Mouse (Mus musculus) spleen, adult 2 months (tissue): Measurements from ENCODE around the gene a.

Experiments used
- CTCF ChIP-seq: fragments of 200-500 bp; IDR thresholded peaks from 2 replicates; pipeline ENCODE4 v1.5.1; 2011; ENCODE audit warnings: mild to moderate bottlenecking, inconsistent platforms; ENCODE audit not compliant: insufficient read depth, insufficient read length, insufficient replicate concordance; ENCODE audit errors: extremely low read depth
- POLR2A ChIP-seq: fragments of 200-500 bp; IDR thresholded peaks from 2 replicates; pipeline ENCODE4 v1.6.1; 2011; ENCODE audit warnings: low read depth, low read length, inconsistent platforms

DNA sequence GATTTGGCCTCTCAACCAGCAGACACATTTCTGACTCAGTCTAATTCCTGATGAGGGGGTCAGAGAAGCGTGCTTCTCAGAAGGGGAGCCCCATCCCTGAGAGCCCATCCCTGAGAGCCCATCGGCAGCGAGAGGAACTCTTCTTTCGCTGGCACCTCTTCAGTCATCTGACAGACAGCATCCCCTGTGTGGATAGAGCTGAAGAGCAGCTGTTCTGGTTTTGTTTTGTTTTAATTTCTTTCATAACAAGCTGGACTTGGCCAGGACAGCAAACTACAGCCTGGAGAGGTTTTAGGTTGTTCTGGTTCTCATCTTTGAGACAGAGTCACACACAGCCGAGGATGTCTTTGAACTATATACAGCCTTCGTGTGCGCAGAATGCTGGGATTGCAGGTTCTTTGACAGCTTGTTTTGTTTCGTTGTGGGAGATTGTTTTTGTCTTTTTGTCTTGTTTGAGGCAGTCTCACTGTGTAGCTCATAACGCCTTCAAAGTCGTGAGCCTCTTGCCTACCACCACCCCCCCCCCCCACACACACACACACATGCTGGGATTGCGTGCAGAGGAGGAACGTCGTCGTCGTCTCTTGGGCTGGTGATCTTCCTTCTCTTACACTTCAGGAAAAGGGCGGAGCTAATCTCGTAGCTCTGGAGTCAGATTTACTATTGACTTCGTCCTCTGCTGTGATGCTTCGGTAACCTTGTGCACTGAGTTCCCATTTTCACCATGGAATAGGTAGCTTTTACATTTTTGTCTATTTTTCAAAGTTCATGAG, 241.9 kb downstream of the a start:
- TF ChIP-seq CTCF, result no peak
- TF ChIP-seq POLR2A, result no peak
